Comparison of ENCODE assay signal across 8 mouse cellular contexts in the genomic region with DNA sequence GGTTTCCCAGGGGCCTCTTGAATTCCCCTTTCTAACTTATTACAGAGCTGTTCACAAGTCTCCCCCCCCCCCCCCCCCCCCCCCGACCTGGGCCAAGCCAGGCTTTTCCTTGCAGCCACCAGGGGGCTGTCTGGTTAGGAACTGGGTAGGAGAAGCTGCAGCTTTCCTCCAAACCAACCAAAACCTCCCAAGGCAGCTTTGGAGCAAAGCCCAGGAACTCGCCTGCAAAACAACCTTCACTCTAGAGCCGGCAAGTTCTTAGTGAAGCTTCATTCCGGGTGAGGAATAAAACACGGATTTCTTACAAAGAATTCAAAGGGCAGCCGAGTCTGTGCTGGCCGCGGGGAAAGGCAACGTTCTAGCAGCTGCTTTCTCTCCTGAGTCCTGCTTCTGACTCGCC. TPM values are rescaled to one million over a fixed set of nuclear protein-coding genes. Genes with fewer than 3 reads are reported as not detected.
DNase-seq lines count a peak whose midpoint lies in the region; ATAC-seq and TF ChIP-seq lines count a peak whose summit lies in the region.

No protein-coding gene starts in this region.

- TF ChIP-seq EP300 in CH12.LX (IDR thresholded peaks at IDR 0.05; ENCODE audit: low read length) = no peak

- no peaks in the 10 kb centered on the region for H3K79me2 ChIP-seq in CH12.LX (replicated peaks; ENCODE audit: control insufficient read depth, extremely low read depth, insufficient read depth, poor library complexity, severe bottlenecking)

- dilution Hi-C loops in CH12.LX (cut with MboI; ENCODE audit: extremely low pct_ligation_motif_present, extremely low pct_unique_long_range_greater_than_20kb, low sequenced_read_pairs) = no loop called here

- in situ Hi-C loops in CH12.LX (cut with MboI; ENCODE audit: low pct_ligation_motif_present, low pct_unique_long_range_greater_than_20kb, low sequenced_read_pairs) = loop anchor here (25.0 kb wide), 1 partner anchor 528 kb away; no protein-coding TSS in a partner anchor

- H3K9me3 ChIP-seq in CH12.LX (replicated peaks; ENCODE audit: low read length) = no peaks in the 10 kb centered on the region
- no peaks in the 10 kb centered on the region for H3K9me3 ChIP-seq in forebrain, embryonic 16.5 days (ENCODE audit: control insufficient read depth, low read length)
- no peaks in the 10 kb centered on the region for H3K9me3 ChIP-seq in liver, embryonic 16.5 days (replicated peaks; ENCODE audit: control insufficient read depth, low read length)
- no peaks in the 10 kb centered on the region for H3K9me3 ChIP-seq in neural tube, embryonic 12.5 days

- no peak overlapping the region for H3K9ac ChIP-seq in CH12.LX (ENCODE audit: insufficient read depth, low read depth)
- no peak overlapping the region for H3K9ac ChIP-seq in forebrain, embryonic 16.5 days (replicated peaks; ENCODE audit: low read depth, low read length)
- H3K9ac ChIP-seq in liver, embryonic 16.5 days (ENCODE audit: low read depth, low read length) = no peak overlapping the region
- no peak overlapping the region for H3K9ac ChIP-seq in neural tube, embryonic 12.5 days

- H3K4me3 ChIP-seq in CH12.LX (replicated peaks in 1 of 3; ENCODE audit: low read depth in 2 of 3, low read length in 2 of 3, poor library complexity in 1 of 3) = peak overlapping the region in 1 of 3 experiments; percentile 7
- H3K4me3 ChIP-seq in forebrain, embryonic 16.5 days (replicated peaks; ENCODE audit: low read length) = peak overlapping the region; percentile 60
- H3K4me3 ChIP-seq in liver, embryonic 16.5 days (ENCODE audit: low read depth, low read length) = peak overlapping the region; percentile 61
- H3K4me3 ChIP-seq in neural tube, embryonic 12.5 days = peak overlapping the region; percentile 18; the same call in 1 of the 2 replicates

- peaks cover 0 to 8% of the 10 kb centered on the region in 2 experiments; a peak in 2 of 4 replicates for H3K4me1 ChIP-seq in CH12.LX (ENCODE audit: control insufficient read depth in 1 of 2, insufficient read depth in 2 of 2)
- peaks cover 21% of the 10 kb centered on the region for H3K4me1 ChIP-seq in forebrain, embryonic 16.5 days (replicated peaks; ENCODE audit: control insufficient read depth, insufficient read depth, low read length)
- H3K4me1 ChIP-seq in liver, embryonic 16.5 days (ENCODE audit: control insufficient read depth, low read depth, low read length) = no peaks in the 10 kb centered on the region
- H3K4me1 ChIP-seq in neural tube, embryonic 12.5 days = peaks cover 13% of the 10 kb centered on the region

- intact Hi-C loops in heart, postnatal 25 days (cut with DNase I) = loop anchor here (1.0 to 10.0 kb wide), 4 partner anchors 243 to 506 kb away; no protein-coding TSS in a partner anchor

- TF ChIP-seq POLR2A in CH12.LX (IDR thresholded peaks at IDR 0.05; ENCODE audit: low read depth, low read length) = no peak

- peak; percentile 27 for TF ChIP-seq RAD21 in CH12.LX (IDR thresholded peaks at IDR 0.05; ENCODE audit: low read depth, low read length)

- H3K27ac ChIP-seq in CH12.LX (ENCODE audit: insufficient read depth, low read depth) = no peak overlapping the region
- no peak overlapping the region for H3K27ac ChIP-seq in forebrain, embryonic 16.5 days (ENCODE audit: low read length)
- H3K27ac ChIP-seq in liver, embryonic 16.5 days (ENCODE audit: low read length) = no peak overlapping the region
- H3K27ac ChIP-seq in neural tube, embryonic 12.5 days = no peak overlapping the region

- DNase-seq in CH12.LX (ENCODE audit: extremely low read depth) = peak; percentile 66
- DNase-seq in cerebellum, adult 11-12 months = peak; percentile 79
- DNase-seq in heart, postnatal 25 days (ENCODE audit: low spot score) = peak; percentile 61
- peak; percentile 80 for DNase-seq in layer of hippocampus, adult 11-12 months (ENCODE audit: low spot score)
- DNase-seq in testis, postnatal 14 days (ENCODE audit: low spot score) = peak; percentile 81

- peak; percentile 64 for ATAC-seq in forebrain, embryonic 16.5 days
- ATAC-seq in liver, embryonic 16.5 days (ENCODE audit: low read depth) = no peak
- ATAC-seq in neural tube, embryonic 12.5 days (ENCODE audit: low FRiP score, low read depth) = no peak

- WGBS in forebrain, embryonic 16.5 days = 0% methylated on average over 9 of the region's 10 CpGs
- 0% methylated on average over 9 of the region's 10 CpGs for WGBS in liver, embryonic 16.5 days (ENCODE audit: insufficient replicate concordance)
- WGBS in neural tube, embryonic 12.5 days = 0% methylated on average over 10 of the region's 10 CpGs

- peak overlapping the region; percentile 83 for H3K4me2 ChIP-seq in CH12.LX (ENCODE audit: insufficient read depth, low read depth, poor library complexity, severe bottlenecking)
- peak overlapping the region; percentile 93 for H3K4me2 ChIP-seq in forebrain, embryonic 16.5 days (ENCODE audit: low read length)
- H3K4me2 ChIP-seq in liver, embryonic 16.5 days (ENCODE audit: low read depth, low read length) = peak overlapping the region; percentile 60
- H3K4me2 ChIP-seq in neural tube, embryonic 12.5 days (replicated peaks) = peak overlapping the region; percentile 98

- H3K27me3 ChIP-seq in CH12.LX (replicated peaks) = peaks cover 6% of the 10 kb centered on the region
- peaks cover 7% of the 10 kb centered on the region for H3K27me3 ChIP-seq in forebrain, embryonic 16.5 days (replicated peaks; ENCODE audit: control insufficient read depth, insufficient read depth, low read length)
- peaks cover 28% of the 10 kb centered on the region for H3K27me3 ChIP-seq in liver, embryonic 16.5 days (ENCODE audit: control insufficient read depth, insufficient read depth, low read depth, low read length)
- H3K27me3 ChIP-seq in neural tube, embryonic 12.5 days (replicated peaks) = peaks cover 19% of the 10 kb centered on the region

- no peaks in the 10 kb centered on the region for H3K36me3 ChIP-seq in CH12.LX (replicated peaks in 1 of 2; ENCODE audit: control insufficient read depth in 1 of 2, insufficient read depth in 1 of 2, low read length in 1 of 2)
- H3K36me3 ChIP-seq in forebrain, embryonic 16.5 days (ENCODE audit: control insufficient read depth, insufficient read depth) = no peaks in the 10 kb centered on the region
- no peaks in the 10 kb centered on the region for H3K36me3 ChIP-seq in liver, embryonic 16.5 days (ENCODE audit: control insufficient read depth, insufficient read depth)
- H3K36me3 ChIP-seq in neural tube, embryonic 12.5 days = no peaks in the 10 kb centered on the region

- peak; percentile 5 to 62; a peak in 2 of 4 replicates for TF ChIP-seq CTCF in CH12.LX (conservative IDR thresholded peaks at IDR 0.05 in 1 of 2, IDR thresholded peaks at IDR 0.05 in 1 of 2; ENCODE audit: low read depth in 2 of 2, low read length in 2 of 2)

TF ChIP-seq in CH12.LX, 34 proteins besides CTCF, POLR2A, EP300 and RAD21:
- peak; percentile 55 for TF ChIP-seq SMC3 (IDR thresholded peaks at IDR 0.05; ENCODE audit: low read depth, low read length)
- no peak for TF ChIP-seq USF2 (conservative IDR thresholded peaks at IDR 0.05; ENCODE audit: low read depth, low read length)

RNA-seq across cellular contexts. Expression of gene Thrb, which starts 1.0 kb away (rescaled TPM):
- total RNA-seq in CH12.LX (2012; rRNA removed) (0.50 and 1.6 TPM in 2 replicates), CH12.LX (2014; rRNA removed) (0.59 and 0.60 TPM in 2 replicates)
- 0.56 and 0.71 TPM in 2 replicates for polyA plus RNA-seq in CH12.LX (2012; ENCODE audit: insufficient read length, low read depth)
- 1.6 and 1.8 TPM in 2 replicates for polyA plus RNA-seq in forebrain, embryonic 16.5 days (2015; fragmentation: Nextera tagmentation; extraction: Ambion mirVana)
- total RNA-seq in heart, postnatal 25 days (2021) = 10 to 100 TPM; 23.8 to 26.3 TPM
- 4.9 and 6.0 TPM in 2 replicates for polyA plus RNA-seq in liver, embryonic 16.5 days (2015; fragmentation: Nextera tagmentation; extraction: Ambion mirVana)
- polyA plus RNA-seq in neural tube, embryonic 12.5 days (2016; fragmentation: Nextera tagmentation; extraction: Ambion mirVana) = 0.13 and 0.34 TPM in 2 replicates
